Mouse (Mus musculus) gastrocnemius, postnatal 36 days (tissue): ENCODE measurements around the gene 2010111I01Rik. TPM values are rescaled to one million over a fixed set of nuclear protein-coding genes. Genes with fewer than 3 reads are reported as not detected.
"Not testable (repeated sequence)": the region's sequence is repeated elsewhere in the genome, so short reads cannot be mapped to it uniquely, and the experiment has no call there.

Experiments used
- DNase-seq, 2 experiments: peaks; one replicate each; pipeline ENCODE4 v3.0.0; 2022
- intact Hi-C: fragments of 180-260 bp; cut with DNase I; formaldehyde crosslinking; loops from one replicate; pipeline ENCODE4 v1.15.1; 2025
- total RNA-seq, 2 experiments: library from RNA; stranded (reverse); gene quantifications; 2 replicates each; pipeline ENCODE4 v1.2.3; 2021

The 2010111I01Rik gene
- total RNA-seq, 2 experiments from 2014 or later = 62.5 to 70.3 TPM

DNA sequence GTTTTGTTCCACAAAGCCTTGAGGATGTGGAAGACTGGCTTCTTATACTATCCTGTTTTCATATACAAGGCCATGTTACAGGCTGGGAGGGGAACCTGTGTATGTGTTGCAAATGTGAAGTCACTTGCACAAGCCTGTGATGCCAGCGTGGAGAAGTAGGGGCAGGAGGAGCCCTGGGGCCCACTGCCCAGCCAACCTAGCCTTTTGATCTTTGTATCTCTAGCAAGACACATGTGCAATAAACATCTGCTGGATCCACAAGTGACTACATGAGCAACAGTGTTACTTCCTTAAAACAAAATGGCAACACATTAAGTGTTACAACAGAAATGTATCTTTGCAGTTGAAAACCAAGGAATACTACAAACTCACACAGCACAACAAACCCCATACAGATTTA is 13.1 kb upstream of the 2010111I01Rik start:
- intact Hi-C loops = no loop called here

DNA sequence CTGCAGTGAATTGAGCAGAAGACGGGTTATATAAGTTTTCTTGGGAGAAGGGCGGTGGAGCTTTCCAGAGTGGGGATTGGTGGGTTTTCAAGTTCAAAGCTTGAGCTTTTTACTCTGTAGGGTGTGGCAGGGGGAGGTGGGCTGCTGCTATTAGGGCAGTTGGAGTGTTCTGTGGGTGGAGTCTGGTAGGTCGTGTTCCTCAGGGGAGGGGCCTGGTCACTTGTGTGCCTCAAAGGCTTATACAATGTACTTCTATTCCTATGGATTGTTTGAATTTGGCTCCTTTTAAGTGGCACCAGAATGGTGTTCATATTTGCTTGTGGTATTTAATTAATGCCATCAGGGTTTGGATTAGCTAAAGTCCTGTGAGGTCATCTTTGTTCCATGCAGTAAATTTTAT is 12.6 kb upstream of the 2010111I01Rik start:
- no peak for DNase-seq
- intact Hi-C loops = no loop called here

More for the DNA sequence above, 13.1 kb upstream of the 2010111I01Rik start:
- no peak for DNase-seq

DNA sequence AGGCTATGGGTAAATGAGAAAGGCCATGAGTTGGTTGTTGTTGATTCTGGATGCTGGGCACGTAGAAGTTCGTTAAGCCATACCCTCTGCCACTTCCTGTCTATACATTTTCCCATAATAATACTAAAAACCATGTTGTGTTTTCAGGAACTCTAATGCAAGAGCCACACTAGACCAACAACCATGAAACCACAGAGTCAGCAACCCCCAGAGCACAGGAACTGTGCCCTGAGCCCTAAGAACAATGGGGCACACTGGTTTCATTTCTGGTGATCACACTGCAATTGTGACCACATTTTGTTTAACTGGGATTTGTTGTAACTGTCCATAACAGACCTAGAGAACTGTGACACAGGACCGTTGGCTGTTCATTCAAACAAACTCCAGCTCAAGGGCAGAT is 12.1 kb upstream of the 2010111I01Rik start:
- intact Hi-C loops = no loop called here
- no peak for DNase-seq

DNA sequence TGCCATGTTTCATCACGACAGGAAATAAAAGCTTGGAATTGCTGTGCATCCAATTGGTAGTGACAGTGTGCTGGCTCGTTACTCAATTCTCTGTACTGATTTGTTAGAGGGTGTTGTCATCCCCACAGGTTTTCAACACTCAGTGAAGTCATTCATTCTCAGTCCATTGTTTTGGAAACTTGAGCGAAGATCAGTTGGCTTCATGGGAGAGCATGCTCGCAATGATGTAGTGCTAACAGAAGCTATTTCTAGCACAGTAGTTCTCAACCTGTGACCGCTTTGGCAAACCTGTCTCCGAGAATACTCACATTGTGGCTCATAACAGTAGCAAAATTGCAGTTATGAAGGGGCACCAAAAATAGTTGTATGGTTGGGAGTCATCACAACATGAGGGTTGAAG is 8.7 kb upstream of the 2010111I01Rik start:
- DNase-seq = no peak
- intact Hi-C loops = no loop called here

DNA sequence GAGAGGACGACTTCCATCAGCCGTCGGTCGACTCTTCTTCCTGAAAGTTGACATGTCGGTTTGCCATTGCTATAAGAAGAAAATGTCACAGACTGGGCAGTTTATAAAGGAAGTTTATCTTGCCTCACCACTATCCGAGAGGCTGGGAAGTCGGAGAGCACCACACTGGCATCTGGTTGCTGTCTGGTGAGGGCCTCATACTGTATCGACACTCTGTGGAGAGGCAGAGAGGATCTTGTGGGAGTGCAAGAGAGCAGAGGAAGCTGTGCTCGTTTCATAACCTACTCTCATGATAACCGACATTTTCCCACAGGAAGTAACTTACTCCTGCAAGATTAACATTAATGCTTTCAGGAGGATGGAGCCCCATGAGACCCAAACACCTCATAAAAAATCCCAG is 7.9 kb upstream of the 2010111I01Rik start:
- DNase-seq = no peak
- intact Hi-C loops = no loop called here

DNA sequence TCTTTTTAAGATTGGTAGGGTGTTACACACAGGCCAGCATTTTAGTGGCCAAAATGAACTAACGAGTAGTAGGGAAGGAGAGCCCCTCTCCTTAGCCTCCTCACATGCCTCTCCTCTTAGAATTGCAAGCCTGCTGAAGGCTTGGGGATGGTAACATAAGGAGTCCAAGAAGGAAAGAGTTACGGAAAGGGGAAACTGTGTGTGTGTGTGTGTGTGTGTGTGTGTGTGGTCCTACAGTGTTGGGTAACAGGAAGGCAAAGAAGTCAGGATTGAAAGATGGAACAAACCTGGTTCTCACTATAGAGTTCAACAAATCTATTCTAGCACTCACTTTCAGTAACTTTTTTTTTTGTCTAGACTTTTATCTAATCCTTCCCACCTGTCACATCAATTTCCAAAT is 1.3 kb upstream of the 2010111I01Rik start:
- intact Hi-C loops = no loop called here
- no peak for DNase-seq

DNA sequence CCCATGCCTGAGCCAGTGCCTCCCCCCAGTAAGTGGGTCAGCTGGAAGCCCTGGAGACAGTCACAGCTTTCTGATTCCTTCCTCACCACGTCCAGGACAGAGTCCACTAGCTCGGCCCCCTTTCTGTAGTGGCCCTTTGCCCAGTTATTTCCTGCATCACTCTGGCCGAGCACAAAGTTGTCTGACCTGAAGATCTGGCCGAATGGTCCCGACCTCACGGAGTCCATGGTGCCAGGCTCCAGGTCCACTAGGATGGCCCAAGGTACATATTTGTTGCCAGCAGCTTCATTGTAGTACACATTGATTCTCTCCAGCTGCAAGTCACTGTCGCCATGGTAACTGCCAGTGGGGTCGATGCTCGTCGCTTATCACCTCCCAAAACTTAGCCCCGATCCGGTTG is 3.5 kb downstream of the 2010111I01Rik start:
- DNase-seq = no peak
- intact Hi-C loops = no loop called here

DNA sequence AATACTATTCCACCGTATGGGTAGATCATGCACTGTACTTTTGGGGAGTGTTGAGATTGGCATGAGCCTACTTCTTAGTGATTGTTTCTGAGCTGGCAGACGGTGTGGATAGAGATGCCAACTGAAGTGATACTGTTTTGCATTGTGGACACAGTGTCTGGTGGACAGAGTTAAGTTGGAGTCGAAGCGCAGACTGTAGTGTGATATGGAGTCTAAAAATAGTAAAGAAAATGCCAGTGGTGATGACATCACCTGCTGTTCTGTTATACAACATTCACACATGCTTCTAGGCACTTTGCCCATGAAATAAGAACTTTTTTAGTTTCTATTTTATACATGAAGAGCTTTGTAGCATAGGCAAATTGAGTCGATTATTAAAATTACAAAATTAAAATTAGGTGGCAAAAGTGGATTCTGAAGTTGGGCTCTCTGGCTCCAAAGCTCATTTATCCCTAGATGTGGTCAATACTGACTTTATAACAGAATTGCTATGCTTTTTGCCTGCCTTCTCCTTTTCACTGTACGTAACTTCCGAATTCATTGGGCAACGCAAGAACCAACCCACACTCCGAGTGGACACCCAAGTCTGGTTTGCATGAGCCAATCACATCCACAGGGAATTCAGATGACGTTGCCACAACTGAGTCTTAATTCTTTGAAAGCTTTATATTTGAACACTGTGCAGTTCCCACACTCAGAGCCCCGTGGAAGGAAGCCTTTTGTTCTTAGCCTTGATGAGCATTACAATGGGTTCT is 6.0 kb downstream of the 2010111I01Rik start:
- DNase-seq = no peak
- intact Hi-C loops = no loop called here

DNA sequence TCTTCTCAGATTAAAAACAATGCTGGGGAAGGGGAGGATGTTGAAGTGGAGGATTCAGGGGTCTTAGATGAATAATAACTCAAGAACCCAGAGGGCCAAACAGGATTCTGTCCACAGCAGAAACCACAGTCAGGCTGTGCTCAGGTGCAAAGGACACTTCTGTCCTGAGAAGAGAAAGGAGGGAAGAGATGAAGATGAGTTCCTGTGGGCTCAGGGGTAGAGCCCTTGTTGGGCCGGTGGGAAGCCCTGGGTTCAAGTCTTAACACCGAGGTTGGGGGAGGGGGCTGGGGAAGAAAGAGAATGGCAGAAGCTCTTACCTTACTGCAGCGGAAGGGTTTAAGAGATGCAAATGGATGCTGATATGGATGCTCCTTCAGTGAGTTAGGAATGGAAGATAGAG is 7.7 kb downstream of the 2010111I01Rik start:
- intact Hi-C loops = no loop called here
- DNase-seq = no peak

DNA sequence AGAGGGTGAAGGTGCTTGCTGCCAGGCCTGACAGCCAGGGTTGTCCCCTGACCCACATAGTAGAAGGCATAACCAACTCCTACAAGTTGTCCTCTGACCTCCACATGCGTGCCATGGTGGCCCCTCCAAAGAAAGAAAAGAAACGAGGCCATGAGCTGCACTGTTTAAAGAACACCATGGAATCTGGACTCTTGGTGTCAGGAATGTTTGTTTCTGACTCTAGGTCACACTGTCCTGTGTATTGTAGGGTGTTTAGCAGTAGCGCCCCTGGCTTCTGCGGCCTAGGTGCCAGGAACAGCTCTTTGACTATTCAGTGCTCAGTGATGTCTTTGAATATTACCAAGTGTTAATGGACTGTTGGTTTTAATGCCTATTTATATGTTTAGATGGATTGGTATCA is 8.4 kb downstream of the 2010111I01Rik start:
- no peak for DNase-seq
- intact Hi-C loops = no loop called here

DNA sequence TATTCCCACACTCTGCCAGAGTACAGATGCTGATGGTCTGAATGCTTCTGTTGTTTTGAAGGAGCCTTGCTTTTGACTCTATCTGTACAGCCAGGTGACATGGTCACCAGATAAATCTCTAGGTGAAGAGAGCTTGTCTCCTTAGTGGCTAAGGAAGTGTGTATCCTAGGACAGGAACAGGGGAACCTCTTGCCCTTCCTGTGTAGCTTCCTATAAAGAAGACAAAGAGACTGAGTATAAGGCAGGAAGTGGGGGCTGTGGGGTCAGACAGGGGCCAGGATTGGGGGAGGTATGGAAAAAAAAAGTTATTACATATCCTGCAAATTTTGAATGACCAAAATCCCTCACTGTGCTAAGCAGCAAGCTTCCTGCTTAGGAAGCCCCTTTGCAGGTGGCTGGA is 13.4 kb downstream of the 2010111I01Rik start:
- DNase-seq = no peak
- intact Hi-C loops = no loop called here

DNA sequence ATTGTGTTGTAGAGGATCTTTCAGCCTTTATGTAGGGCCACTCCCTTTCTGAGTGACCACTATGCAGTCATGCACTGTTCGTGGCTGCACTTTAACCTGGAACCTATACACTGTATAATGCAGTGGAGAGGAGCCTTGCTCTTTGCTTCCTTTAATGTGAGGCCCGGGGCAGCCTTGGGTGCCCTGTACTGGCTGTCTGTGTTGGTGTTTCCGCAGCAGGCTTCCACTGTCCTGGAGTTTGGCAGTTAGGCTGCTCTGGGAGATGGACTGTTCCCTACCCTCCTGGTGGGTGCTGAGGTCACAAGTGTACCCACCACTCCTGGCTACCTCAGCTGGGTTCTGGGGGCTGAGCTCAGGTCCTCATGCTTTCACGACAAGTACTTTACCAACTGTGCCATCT is 14.1 kb downstream of the 2010111I01Rik start:
- intact Hi-C loops = no loop called here
- DNase-seq = no peak

DNA sequence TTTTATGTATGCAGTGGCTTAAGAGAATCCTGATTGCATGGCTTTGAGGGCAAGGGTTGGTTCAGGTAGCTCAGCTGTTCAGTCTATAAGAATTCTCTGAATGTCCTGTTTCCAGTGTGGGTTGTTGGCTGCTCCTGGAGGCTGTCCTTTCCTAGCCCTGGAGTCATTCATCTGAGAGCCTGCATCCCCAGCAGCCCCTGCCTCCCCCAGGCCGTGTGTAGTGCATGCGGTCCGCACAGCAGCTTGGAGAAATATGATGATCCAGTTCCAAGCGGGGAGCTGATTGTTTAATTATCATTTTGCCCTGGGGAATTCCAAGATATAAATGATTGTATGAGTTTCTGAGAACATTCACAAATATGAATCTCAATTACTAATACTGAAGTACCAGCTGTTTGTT is 14.5 kb downstream of the 2010111I01Rik start:
- intact Hi-C loops = no loop called here
- DNase-seq = no peak

DNA sequence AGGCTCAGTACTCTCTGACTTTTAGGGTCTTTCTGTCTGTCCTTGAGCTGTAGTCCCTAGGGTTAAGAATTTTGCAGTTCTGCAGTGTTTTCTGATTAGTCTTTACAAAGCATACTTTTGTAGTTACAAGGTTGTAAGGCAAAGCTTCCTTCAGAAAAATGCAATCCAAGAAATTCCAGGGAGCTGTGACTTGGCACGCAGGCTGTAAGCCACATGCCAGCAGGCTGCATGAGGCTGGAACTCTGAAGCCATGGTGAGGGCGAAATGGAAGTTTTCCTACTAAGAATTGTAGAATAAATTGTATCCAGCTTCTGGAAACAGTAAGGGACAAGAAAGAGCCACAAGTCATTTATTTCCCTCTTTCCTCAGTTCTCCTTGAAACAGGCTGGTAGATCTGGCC is 15.4 kb downstream of the 2010111I01Rik start:
- DNase-seq = peak in 1 of 2 experiments; percentile 18
- intact Hi-C loops = no loop called here

DNA sequence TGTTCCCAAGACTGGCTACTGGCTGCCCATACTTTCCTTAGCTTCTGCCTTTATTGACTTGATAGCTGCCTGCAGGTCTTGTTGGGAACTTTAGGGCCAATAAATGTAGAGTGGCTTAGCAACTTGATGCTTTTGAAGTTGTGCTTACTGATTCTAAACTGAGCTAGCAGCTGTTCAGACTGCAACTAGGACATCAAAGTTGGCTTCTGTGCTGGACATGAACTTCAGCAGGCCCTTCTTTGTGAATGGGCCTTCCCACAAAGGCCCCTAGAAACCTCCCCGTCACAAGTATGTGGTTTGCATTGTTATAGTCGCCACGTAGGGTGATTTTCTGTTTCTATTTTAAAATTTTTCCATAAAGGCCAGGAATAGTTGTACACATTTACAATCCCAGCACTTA is 19.8 kb downstream of the 2010111I01Rik start:
- intact Hi-C loops = no loop called here

DNA sequence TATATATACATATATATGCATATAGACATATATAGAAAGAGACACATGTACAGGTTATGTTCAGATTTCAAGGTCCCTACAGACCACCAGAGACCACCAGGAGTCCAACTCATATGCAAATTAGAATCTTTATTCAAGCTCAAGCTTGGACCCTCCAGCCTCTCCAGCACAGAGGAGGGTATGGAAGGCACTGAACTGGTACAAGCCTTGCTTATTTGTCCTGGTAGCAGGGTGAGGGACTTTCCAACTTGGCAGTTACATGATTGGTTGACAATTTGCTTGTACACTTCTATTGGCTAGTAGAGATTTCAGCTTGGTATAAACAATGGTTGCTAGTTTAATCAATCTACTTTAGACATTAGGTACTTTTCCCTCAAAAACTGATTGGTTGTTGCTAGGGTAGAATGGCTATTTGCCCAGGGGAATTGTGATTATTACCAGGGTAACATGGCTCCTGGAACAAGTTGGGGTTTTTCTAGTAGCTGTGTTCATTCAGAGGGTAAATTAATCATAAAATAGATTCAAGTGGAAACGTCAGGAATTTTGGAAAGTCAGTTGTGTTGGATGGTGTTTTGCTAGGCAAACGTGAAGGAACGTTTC is 25.3 kb downstream of the 2010111I01Rik start:
- DNase-seq = no peak
- intact Hi-C loops = no loop called here

More for the DNA sequence above, 19.8 kb downstream of the 2010111I01Rik start:
- no peak for DNase-seq

DNA sequence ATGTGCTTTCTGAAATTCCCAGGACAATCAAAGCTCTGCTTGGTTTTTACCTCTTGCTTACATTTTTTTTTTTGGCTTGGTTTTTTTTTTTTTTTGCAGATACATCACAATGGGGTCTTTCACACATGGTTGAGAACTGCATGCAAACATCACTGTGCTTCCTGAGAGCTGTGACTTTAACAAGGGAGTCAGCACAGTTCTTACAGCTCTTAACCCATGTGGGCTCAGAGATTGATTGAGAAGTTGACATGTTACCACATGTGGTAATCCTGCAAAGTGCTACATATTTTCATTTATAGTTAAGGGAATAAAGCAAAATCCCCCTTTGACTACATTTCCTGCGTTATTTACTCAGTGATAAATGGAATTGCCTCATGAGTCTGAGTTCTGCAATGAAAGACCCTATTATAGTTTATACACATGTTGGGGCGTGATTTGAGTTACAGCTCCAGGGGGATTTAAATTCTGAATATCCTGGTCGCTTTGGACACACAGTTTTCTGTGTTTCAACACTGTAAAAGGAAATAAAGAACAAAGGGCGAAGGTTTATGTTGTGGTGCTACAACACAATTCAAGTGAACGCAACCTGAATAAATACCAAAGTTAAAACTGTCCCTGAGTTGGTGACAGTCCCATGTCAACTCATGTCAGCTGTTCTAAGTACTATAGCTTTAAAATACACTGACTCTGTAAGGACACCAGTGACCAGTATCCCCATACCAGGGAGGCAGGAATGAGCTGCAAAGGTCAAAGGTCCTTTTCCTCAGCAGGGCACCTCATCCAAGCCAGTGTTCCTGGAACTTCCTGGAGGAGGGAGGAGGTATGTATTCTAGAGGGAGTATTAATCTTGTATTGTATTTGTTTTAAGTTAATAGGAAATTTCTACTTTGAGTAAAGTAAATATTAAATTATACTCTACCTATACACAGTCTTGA is 29.1 kb downstream of the 2010111I01Rik start:
- intact Hi-C loops = no loop called here

DNA sequence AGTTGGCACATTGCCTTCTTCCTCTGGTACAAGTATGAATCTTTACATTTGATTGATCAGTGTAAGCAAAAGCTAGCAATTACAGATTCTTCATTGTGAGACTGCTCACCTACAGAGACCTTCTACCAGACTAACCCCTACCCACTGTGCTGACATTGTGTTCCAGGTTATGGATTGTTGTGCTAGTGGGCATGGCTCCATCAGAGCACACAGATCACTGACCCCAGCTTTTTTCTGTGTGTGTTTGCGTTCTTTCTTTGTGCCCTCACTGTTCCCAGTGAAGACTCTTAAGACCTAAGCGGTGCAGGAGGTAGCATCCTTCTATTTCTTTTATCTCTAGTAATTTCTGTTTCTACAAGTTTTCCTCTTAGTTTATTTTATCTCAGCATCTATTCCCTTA is 32.1 kb downstream of the 2010111I01Rik start:
- no peak for DNase-seq
- intact Hi-C loops = no loop called here

More for the DNA sequence above, 29.1 kb downstream of the 2010111I01Rik start:
- no peak for DNase-seq

DNA sequence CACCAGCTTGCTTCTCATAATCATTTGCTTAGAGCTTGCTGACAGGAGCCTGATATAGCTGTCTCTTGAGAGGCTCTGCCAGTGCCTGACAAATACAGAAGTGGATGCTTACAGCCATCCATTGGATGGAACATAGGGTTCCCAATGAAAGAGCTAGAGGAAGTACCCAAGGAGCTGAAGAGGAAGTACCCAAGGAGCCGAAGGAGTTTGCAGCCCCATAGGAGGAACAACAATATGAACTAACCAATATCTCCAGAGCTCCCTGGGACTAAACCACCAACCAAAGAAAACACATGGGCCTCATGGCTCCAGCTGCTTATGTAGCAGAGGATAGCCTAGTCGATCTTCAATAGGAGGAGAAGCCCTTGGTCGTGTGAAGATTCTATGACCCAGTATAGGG is 42.8 kb downstream of the 2010111I01Rik start:
- intact Hi-C loops, DNase-seq: not testable (repeated sequence)

DNA sequence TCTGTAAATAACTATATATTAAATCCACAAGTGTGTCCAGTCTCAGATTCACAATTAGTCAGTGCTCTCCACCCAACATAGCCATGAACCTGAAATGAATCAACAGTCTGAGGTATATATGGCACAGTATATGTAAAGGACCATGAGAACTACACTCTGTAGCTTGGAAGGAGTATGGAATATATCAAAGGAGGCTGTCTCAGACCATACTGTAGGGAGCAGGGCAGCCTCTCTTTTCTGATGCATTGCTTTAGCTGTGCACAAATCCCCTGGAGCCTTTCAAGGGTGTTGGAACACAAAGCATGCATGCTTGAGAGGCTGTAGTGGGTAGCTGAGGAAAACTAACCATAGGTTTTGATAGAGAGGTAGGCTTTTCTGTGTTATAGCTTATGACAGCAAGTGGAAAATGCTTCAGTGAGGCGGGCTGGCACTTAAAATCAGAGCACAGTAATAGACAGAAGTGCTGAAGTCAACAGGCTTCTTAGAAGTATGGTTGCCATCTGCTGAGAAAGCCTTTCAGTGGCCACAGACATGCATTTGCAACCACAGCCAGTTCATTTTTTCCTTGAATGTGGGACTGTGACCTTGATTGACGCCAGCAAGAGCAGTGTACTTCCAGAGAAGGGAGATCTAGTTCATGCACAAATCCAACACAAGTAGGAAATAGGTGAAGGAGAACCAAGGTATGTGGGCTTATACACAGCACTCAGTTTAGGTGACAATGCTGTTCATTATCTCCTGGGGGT is 45.8 kb downstream of the 2010111I01Rik start:
- intact Hi-C loops = no loop called here
- no peak for DNase-seq

DNA sequence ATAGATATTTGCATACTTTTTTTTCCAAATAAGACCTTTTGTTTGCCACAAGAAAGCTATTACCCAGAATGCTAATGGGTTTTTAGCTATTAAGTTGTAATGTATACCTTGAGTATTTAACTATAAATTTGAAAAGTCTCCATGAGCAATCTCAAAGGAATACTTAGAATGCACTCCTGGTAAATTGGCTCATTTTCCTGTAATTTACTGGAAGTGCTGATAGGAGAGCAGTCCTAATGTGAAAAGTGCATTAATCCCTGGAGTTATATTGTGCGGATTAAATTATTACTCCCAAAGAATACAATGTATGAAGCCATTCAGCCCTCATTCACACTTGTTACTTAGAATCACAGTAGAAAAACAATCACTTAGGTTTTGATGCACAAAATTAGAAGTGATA is 49.7 kb downstream of the 2010111I01Rik start:
- DNase-seq = no peak
- intact Hi-C loops = no loop called here
